26 mouse cellular contexts compared by ENCODE assay signal in genomic region chr2:163667045-163667444, GRCm38 (mm10). TPM values are rescaled to one million over a fixed set of nuclear protein-coding genes. Genes with fewer than 3 reads are reported as not detected.
A peak's percentile ranks its signal among the peaks of the same experiment; 100 is the strongest.
DNase-seq lines count a peak whose midpoint lies in the region; ATAC-seq and TF ChIP-seq lines count a peak whose summit lies in the region.
"Had no signal": no experiment of that assay in that cellular context is flagged by ENCODE, and none has a peak within 500 bp of the region (broad histone marks: within the 10 kb centered on the region; RNA-seq: fewer than 3 reads in every experiment).

No protein-coding gene starts in this region.

- no peak overlapping the region for H3K9ac ChIP-seq in heart, embryonic 15.5 days
- no peak overlapping the region for H3K9ac ChIP-seq in heart, embryonic 11.5 days (ENCODE audit: low read depth, low read length)
- H3K9ac ChIP-seq: forebrain, postnatal 0 days; heart, embryonic 12.5 days; hindbrain, embryonic 14.5 days had no signal

- no peaks in the 10 kb centered on the region for H3K36me3 ChIP-seq in heart, embryonic 15.5 days
- H3K36me3 ChIP-seq in heart, embryonic 11.5 days (ENCODE audit: control insufficient read depth, insufficient read depth, low read length), result no peaks in the 10 kb centered on the region

- H3K4me1 ChIP-seq in heart, embryonic 15.5 days (replicated peaks), result peaks cover 40% of the 10 kb centered on the region
- peaks cover 3% of the 10 kb centered on the region; the same call in 1 of the 2 replicates for H3K4me1 ChIP-seq in heart, embryonic 11.5 days (ENCODE audit: control insufficient read depth, insufficient read depth, low read length)
- H3K4me1 ChIP-seq in olfactory bulb, adult 2 months (ENCODE audit: control insufficient read depth, insufficient read depth, low read length), result peaks cover 18% of the 10 kb centered on the region

- ATAC-seq in heart, embryonic 15.5 days (replicated peaks; ENCODE audit: insufficient number of reproducible peaks, insufficient read depth, low FRiP score, low read depth), result no peak
- no peak for ATAC-seq in heart, embryonic 11.5 days (replicated peaks; ENCODE audit: insufficient number of reproducible peaks, low FRiP score, low TSS enrichment)
- peak; percentile 62 to 76; a peak in 3 of 4 replicates for ATAC-seq in hematopoietic stem cell, adult 5-6 weeks (replicated peaks in 1 of 2; ENCODE audit: insufficient read depth in 1 of 2, low FRiP score in 2 of 2, low TSS enrichment in 1 of 2, low read depth in 1 of 2, poor library complexity in 2 of 2, severe bottlenecking in 2 of 2)
- ATAC-seq: activated CD4-positive, CD25-positive, alpha-beta regulatory T cell, adult 4 months; CD4-positive, CD25-positive, alpha-beta regulatory T cell, adult 4 months; forebrain, embryonic 14.5 days; forebrain, postnatal 0 days; hindbrain, postnatal 0 days; inflammation-experienced regulatory T-cells, adult 6 months had no signal

- no peaks in the 10 kb centered on the region for H3K27me3 ChIP-seq in heart, embryonic 15.5 days
- no peaks in the 10 kb centered on the region for H3K27me3 ChIP-seq in heart, embryonic 11.5 days (ENCODE audit: control insufficient read depth, insufficient read depth, low read length)
- H3K27me3 ChIP-seq: heart, embryonic 12.5 days had no signal

- DNase-seq in thymus, postnatal 0 days (ENCODE audit: low spot score), result peak; percentile 28
- DNase-seq in thymus, postnatal 36 days, result no peak
- no peak for DNase-seq in lung, adult 18-20 months
- no peak for DNase-seq in cerebellum, adult 18-20 months
- DNase-seq: adrenal gland, adult 8-10 months; adrenal gland, postnatal 25 days; B cell, adult 2 months; cerebellum, adult 11-12 months; cerebellum, adult 9-10 months; cerebellum, postnatal 14 days; forebrain, postnatal 0 days; gastrocnemius, adult 2 months; gastrocnemius, postnatal 14 days; heart, postnatal 14 days had no signal

- no peak for TF ChIP-seq CTCF in olfactory bulb, adult 2 months (IDR thresholded peaks at IDR 0.05; ENCODE audit: insufficient read depth, low read depth, low read length)

- H3K27ac ChIP-seq in heart, embryonic 15.5 days, result peak overlapping the region; percentile 16; the same call in 1 of the 2 replicates
- H3K27ac ChIP-seq in heart, embryonic 11.5 days (ENCODE audit: low read depth, low read length), result no peak overlapping the region
- H3K27ac ChIP-seq in olfactory bulb, adult 2 months (ENCODE audit: insufficient read depth, low read depth, low read length), result peak overlapping the region; percentile 20; the same call in 1 of the 2 replicates
- H3K27ac ChIP-seq: gastrocnemius, adult 2 months; hindbrain, embryonic 10.5 days; hindbrain, embryonic 14.5 days; hindbrain, postnatal 0 days had no signal

- no peak overlapping the region for H3K4me2 ChIP-seq in heart, embryonic 15.5 days
- H3K4me2 ChIP-seq in heart, embryonic 11.5 days, result no peak overlapping the region
- H3K4me2 ChIP-seq: heart, embryonic 12.5 days; hindbrain, embryonic 14.5 days had no signal

- WGBS in heart, embryonic 15.5 days, result 95% methylated on average over 1 of the region's 1 CpGs
- 93% methylated on average over 1 of the region's 1 CpGs for WGBS in heart, embryonic 11.5 days (ENCODE audit: insufficient replicate concordance)
- WGBS in olfactory bulb, adult 2 months, result 97% methylated on average over 1 of the region's 1 CpGs

- TF ChIP-seq POLR2A in olfactory bulb, adult 2 months (IDR thresholded peaks at IDR 0.05; ENCODE audit: insufficient read depth, low read depth, low read length), result no peak

- no peak overlapping the region for H3K4me3 ChIP-seq in heart, embryonic 15.5 days
- no peak overlapping the region for H3K4me3 ChIP-seq in heart, embryonic 11.5 days (ENCODE audit: low read depth, low read length)
- H3K4me3 ChIP-seq in olfactory bulb, adult 2 months (ENCODE audit: insufficient read depth, low read depth, low read length), result no peak overlapping the region
- H3K4me3 ChIP-seq: gastrocnemius, adult 2 months; heart, embryonic 12.5 days; hindbrain, embryonic 10.5 days had no signal

- H3K9me3 ChIP-seq in heart, embryonic 15.5 days (replicated peaks), result no peaks in the 10 kb centered on the region
- no peaks in the 10 kb centered on the region for H3K9me3 ChIP-seq in heart, embryonic 11.5 days (replicated peaks; ENCODE audit: control insufficient read depth, low read length)
- H3K9me3 ChIP-seq: heart, embryonic 12.5 days; hindbrain, embryonic 10.5 days had no signal

RNA-seq across cellular contexts. Expression of gene Pkig, which starts 8.9 kb away (rescaled TPM):
- polyA plus RNA-seq in heart, embryonic 15.5 days (2015; fragmentation: Nextera tagmentation; extraction: Ambion mirVana), result 289 and 356 TPM in 2 replicates
- 249 and 252 TPM in 2 replicates for polyA plus RNA-seq in heart, embryonic 11.5 days (2014; fragmentation: Nextera tagmentation; extraction: Ambion mirVana)
- 63.5 and 66.1 TPM in 2 replicates for polyA plus RNA-seq in thymus, postnatal 0 days (2015; fragmentation: Nextera tagmentation; extraction: Ambion mirVana)
- 30.6 and 32.9 TPM in 2 replicates for total RNA-seq in hematopoietic stem cell, adult 5-6 weeks (2017)
- polyA plus RNA-seq in olfactory bulb, adult 2 months (2012; ENCODE audit: insufficient read depth, insufficient read length, low replicate concordance, missing spikeins), result not detected in 2 replicates

RNA-seq across cellular contexts. Expression of gene Serinc3, which starts 22.1 kb away (rescaled TPM):
- 54.8 and 57.1 TPM in 2 replicates for polyA plus RNA-seq in heart, embryonic 15.5 days (2015; fragmentation: Nextera tagmentation; extraction: Ambion mirVana)
- polyA plus RNA-seq in heart, embryonic 11.5 days (2014; fragmentation: Nextera tagmentation; extraction: Ambion mirVana), result 77.5 and 79.0 TPM in 2 replicates
- 74.1 and 74.4 TPM in 2 replicates for polyA plus RNA-seq in thymus, postnatal 0 days (2015; fragmentation: Nextera tagmentation; extraction: Ambion mirVana)
- 779 and 830 TPM in 2 replicates for total RNA-seq in hematopoietic stem cell, adult 5-6 weeks (2017)
- polyA plus RNA-seq in olfactory bulb, adult 2 months (2012; ENCODE audit: insufficient read depth, insufficient read length, low replicate concordance, missing spikeins), result 82.6 TPM in 1 of 2 replicates, not detected in the other

Comparison
In these comparisons a context has a peak if more than half of its experiments do, and no peak if none do; other contexts are left out.
1. ATAC-seq: peak in hematopoietic stem cell, adult 5-6 weeks (2 of 2); none in heart, embryonic 15.5 days (single experiment) and heart, embryonic 11.5 days (single experiment).
2. RNA of gene Pkig, which starts 8.9 kb away (polyA plus RNA-seq): 289 to 356 TPM in heart, embryonic 15.5 days, 249 to 252 TPM in heart, embryonic 11.5 days and 63.5 to 66.1 TPM in thymus, postnatal 0 days; not detected in olfactory bulb, adult 2 months; every median in the first group is over 10 times any median in the second.